Mouse (Mus musculus) common myeloid progenitor, adult 5-6 weeks (primary cell): ENCODE data around the gene Med12l. TPM values are rescaled to one million over a fixed set of nuclear protein-coding genes. Genes with fewer than 3 reads are reported as not detected.
A peak's percentile ranks its signal among the peaks of the same experiment; 100 is the strongest.

Experiments
- ATAC-seq: replicated peaks from 2 replicates; pipeline ENCODE4 v1.8.0; 2016; ENCODE audit warnings: low read depth, mild to moderate bottlenecking, moderate TSS enrichment, inconsistent platforms; ENCODE audit not compliant: poor library complexity, severe bottlenecking
- total RNA-seq: library from RNA; stranded (forward); fragments of 200-1000, 187-1606 nt; gene quantifications from 2 replicates; pipeline ENCODE4 v1.2.3, GENCODE M21; 2017

Gene Med12l
- total RNA-seq, 1 experiment from 2014 or later: 12.6 TPM

DNA sequence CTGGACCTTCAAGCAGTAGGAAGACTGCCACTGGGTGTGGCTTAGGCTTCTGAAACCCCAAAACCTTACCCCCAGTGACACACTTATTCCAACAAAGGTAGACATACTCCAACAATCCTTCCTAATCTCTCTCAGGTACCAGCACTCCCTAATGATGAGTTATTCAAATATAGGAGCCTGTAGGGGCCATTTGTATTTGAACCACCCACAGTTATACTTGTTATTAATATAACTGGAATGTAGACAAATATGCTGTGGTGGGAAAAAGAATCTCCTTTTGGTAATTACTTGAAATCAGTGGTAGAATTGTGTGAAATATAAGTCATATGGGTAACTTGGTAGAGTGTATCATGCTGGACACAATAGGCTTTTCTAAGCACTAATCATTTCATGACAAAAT is 273.0 kb downstream of the Med12l start:
- ATAC-seq: no peak

DNA sequence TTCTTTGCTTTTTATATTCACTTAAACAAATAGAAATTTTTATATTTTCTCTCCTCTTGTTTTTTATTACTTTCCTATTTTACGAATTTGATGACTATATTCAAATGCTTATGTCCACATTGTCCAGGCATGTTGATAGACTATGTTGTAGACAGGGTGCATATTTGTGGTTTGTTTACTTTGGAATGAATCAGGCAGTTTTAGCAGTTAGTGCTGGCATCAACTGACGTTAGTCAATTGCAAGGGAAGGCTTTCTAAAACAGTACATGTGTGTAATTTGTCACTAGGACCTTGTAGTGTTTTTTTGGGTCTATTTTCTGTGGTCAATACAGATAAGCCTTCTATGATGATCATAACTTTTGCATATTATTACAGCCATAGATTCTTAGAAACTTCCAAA is 284.9 kb downstream of the Med12l start:
- ATAC-seq: no peak

DNA sequence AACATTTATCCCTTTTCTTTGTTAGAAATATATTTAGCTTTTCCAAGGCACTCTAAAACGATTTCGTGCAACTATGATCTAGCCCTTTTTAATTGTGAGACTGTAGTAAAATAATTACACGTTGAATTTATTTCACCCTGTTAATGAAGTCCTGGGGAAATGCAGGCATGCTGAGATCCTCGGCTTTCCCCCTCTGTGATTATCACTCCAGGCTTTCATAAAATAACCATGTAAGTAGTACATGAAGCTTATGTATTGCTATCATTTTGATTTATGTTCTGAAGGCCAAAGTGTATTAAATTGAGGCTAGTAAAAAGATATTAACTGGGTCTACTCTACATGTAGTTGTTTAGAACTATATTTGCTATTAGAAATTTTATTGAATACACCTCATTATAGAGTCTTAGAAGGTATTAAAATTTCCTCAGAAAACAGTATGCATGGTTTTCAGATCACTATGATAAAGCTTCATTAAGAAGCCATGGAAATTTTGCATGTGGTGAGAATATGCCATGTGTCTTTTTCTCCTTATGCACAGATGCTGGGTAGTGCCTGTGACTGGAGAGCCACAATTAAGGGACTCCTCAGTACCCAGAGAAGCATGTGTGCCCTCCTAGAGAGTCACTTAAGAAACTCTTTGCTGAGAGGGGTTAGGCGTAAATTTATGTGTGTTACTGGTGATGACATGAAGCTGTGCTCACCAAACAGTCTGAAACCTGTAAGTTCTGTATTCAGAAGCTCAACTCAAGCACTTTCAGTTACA is 288.0 kb downstream of the Med12l start:
- no peak for ATAC-seq

DNA sequence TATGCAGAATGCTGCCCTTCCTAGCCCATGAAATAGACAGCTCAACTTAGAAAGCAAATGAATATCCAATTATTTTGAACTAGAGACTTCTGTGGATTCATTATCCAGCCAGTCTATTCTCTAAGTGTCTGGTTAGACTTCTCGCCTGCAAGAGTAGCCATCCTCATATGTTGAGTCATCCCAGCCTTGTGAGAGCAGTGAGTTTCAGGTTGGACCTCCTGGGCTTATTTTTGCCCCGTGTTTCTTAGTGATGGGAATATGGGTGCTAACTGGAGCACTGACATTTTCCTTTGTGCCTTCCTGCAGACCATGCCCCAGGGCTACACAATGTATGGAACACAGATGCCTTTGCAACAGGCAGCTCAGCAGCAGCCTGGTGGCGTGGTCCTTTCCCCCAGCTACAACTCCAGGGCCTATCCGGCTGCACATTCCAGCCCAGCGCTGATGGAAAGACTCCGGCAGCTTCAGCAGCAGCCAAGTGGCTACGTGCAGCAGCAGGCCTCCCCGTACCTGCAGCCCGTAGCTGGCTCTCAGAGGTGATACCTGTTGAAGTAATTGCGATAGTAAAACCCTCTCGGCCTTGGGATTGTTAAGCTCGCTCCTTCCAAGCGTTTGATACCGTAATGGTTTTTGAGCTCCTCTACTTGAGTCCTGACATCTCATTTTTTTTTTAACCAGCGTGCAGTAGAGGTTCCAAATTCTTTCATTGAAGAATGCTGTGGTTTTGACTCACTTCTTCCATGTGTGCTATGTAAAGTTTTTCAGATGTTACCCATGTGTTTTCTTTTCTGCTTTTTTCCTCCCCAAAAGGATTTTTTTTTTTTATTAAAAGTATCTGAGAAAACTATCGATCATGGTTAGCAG is 290.3 kb downstream of the Med12l start:
- ATAC-seq: no peak

DNA sequence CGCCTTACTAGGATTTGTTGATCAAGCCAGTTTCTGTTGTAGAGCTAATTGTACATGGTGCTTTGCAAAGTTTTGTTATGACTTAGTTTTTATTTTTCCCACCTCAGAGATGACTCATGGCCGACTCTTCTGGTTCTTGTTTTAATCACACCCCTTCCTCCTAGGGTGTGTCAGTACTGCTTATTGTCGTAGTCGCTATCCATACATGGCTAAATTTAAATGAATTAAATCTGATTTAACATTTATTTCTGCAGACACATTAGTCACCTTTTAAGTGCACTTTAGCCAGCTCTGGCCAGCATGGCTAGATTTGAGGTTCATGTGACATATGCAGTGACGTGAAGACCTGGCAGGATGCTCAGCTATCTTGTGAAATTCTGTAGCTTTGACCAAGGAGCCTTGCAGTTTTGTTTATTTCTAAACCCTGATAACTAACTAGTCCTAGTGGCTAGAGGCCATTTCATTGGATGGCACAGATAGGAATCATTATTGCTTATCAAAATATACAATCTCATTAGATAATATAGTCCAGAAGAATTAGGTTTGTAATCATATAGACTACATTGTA is 291.0 kb downstream of the Med12l start:
- no peak for ATAC-seq

DNA sequence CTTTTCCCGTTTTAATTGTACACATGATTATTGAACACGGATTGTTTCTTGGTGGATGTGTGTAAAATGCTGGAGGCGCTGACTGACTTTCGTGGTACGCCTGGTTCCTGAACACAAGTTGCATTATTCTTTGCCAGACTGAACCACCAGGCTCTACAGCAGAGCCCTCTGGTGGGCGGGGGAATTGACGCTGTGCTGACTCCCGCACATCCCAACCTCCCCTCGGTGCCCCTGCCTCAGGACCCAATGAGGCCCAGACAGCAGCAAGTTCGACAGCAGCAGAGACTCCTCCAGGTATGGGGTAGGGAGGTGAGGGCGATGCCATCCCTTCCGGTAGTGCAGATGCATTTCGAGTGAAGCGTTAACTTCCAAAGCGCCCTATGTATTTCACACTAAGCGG is 292.0 kb downstream of the Med12l start:
- ATAC-seq: no peak

DNA sequence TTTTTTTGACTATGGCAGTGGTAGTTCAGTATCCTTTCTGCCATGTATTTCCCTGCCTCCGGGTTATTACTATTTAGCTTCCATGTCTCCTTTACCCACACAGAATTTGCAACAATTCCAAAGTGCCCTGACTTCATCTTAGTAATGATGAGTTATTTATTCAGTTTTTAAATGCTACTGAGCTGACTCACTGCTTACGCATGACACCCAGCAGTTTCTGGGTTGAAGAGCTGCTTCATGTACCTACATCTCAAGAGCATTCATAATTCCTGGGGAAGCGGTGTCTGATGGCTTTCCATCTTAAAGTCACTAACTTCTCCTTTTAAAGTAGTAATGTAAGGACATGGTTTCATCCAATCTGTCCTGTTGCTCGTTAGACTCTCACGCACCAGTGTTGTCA is 299.3 kb downstream of the Med12l start:
- ATAC-seq: no peak

DNA sequence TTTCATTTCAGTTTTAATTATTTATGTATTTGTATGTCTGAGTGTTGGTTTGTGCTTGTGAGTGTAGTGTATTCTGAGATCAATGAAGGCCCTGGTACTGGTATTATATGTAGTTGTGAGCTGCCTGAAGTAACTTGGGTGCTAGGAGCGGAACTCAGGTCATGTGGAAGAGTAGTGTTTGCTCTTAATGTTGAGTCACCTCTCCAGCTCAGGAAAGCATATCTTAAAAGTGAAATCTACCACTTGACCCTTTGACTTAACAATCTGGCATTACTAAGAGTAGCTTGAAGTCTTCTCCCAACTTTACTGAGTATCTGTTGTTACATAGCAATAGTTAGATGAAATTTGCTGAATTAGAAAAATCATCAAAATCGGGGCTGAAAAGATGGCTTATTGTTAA is 299.9 kb downstream of the Med12l start:
- ATAC-seq: no peak

DNA sequence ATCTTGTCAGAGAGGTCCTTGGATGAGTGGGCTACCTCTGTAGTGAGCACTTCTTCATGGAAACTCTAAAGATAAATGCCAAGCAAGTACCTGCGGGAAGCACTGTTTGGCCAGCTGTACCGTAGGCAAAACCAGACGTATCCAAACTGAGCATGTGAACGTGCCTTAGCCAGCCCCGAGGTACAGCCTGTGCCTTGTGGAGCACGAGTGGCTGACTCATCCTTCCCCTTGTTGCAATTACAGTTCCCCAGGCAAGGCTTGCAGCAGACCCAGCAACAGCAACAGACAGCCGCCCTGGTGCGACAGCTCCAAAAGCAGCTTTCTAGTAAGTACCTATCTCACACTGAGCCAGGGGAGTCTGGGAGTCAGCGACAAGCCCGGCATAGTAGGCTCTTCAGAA is 307.0 kb downstream of the Med12l start:
- ATAC-seq: peak; percentile 39; the same call in 1 of the 2 replicates

DNA sequence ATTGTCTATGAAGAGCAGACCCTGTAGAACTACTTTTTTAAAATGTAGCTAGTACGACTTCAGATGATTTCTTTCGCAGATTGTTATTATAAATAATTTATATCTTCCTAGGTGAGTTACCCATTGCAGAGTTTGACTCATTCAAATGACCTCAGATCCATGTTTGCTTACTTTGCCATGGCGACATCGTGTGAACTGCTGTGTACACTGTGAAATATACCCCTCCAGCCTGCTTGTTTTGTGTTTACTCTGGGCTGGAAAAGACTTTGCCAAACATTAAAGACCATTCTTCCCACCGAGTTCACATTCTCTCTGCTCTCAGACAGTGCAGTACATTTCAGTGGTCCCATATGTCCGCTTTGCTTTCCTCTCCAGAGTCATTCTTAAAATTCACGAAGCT is 310.5 kb downstream of the Med12l start:
- ATAC-seq: no peak

DNA sequence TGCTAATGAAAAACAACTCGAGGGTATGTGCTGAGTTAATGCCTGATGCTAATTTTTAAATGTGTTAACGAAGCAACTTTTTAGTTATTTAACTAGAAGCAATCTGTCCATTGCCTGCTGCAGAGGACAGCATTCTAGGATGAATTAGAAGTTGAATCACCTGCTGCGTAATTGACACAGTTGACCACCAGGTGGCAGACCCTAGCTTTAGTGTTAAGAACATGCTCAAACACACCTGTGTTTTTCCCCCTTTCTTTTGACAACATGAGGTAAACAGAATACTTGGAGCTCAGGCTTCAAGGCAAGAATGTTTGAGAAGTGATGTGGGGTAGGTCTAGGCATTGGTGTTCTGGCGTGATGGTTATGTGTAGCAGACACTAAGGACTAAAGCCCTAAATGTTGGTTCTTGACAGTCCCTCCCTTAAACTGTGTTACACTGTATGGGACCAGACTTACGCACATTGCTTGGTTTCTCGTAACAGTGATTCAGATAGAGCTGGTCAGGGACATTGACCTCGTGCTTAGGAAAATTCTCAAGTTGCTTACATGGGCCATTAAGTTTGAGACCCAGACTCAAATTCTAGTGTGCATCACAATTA is 315.8 kb downstream of the Med12l start:
- 0 out of 2 replicates have a peak, but pooled peaks have one; percentile 69 for ATAC-seq

DNA sequence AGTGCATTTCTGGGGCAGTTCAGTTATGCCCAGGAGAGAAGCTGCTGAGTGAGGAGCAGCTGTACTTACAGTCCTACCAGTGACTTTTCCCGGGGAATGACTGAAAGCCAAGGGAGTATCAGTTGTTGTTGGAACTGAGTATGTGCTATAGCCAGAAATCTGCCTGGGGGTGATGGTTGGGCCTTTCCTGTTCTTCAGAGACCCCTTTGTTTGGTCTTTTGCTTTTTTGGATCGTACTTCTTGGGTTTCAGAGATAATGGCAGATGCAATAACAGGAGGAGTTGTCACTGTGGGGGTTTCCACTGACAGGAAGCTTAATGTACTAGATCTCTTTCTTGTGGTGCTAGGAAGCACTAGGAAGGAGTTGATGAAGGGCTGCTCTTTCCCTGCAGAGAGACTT is 322.9 kb downstream of the Med12l start:
- ATAC-seq: no peak

DNA sequence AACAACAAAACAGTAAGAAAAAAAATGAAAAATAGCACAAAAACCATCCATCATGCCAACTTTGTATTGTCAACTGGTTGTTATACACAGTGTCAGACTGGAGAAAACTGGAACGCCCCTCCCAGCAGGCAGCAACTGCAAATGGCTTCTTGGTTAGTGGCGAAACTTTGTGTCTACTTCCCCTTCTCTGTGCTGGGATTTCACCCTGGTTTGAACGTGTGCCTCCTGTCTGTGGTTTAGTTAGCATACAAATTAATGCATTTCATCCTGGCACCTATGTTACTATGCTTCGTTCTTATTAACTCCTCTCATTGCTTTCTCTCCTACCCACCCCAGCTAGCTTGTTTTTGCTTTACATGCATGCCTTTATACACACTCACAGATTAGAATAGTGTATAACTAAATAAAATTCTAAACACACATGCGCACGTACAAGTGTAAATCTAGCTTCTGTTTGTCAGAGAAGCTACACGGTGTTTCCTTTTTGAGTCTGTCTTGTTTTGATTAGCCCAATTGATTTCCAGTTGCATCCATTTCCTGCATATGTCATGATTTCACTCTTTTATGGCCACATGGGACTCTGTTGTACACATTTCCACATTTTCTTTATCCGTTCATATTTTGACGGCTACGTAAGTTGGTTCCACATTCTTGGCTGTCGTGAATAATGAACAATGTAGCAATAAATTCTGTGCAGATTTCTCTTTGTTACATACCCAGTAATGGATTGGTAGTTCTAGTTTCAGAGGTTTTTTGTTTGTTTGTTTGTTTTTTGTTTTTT is 336.2 kb downstream of the Med12l start:
- ATAC-seq: peak; percentile 77

DNA sequence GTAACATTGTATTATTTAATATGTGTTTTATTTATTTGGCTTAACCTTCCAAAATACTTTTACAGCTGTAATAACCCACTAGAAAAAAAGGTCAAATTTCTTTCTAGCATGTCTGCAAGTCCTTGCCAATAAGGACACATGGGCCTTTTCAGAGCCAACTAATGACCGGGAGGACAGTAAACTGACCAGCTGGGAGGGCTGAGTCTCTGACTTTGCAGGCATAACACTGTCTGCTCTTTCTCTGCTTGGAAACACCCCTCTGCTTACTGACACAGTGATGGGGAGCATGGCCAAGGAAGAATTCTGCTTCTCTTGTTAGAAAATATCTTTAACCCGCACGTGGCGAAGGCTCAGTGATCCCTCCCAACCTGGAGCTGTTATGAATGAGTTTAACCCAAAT is 337.4 kb downstream of the Med12l start:
- ATAC-seq: no peak

DNA sequence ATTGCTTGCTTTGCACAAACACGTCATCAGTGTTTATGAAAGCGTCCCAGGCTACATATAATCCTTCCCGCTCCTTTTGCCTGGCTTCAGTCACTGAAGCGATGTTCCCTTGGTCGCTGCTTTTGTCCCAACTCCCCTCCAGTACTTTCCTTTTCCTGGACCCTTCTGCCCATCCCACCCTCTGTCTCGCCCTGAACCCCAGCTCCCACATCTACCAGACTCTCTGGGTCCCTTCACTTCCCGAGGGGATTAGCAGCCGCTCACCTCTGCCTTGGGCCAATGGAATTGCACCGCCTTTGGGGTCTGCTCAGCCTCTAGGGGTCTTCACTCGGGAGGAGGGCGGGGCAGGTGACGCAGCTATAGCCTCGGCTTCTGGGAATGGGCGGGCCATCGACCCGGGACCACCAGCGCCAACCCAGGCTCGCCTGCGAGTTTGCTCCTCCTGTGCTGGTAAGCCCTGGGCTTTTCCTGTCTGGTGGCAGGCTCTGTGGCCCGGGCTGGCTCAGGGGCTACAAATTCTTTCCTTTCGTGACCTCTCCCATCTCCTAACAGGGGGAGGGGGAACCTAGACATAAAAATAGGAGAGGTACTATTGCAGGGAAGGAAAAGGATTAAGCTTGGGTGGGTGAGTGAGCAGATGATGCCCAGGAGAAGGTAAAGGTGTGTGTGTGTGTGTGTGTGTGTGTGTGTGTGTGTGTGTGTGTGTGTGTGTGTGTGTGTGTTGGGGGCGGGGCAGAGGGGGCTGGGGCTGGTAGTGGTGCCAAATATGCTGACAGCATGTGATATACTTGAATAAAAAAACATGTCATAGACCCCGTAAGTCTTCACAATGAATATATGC is 338.7 kb downstream of the Med12l start, which contains the start of gene Igsf10:
Gene Igsf10 (minus strand): TSS at position 330 of the 841 bp plus-strand sequence.
- peak; percentile 77 for ATAC-seq

DNA sequence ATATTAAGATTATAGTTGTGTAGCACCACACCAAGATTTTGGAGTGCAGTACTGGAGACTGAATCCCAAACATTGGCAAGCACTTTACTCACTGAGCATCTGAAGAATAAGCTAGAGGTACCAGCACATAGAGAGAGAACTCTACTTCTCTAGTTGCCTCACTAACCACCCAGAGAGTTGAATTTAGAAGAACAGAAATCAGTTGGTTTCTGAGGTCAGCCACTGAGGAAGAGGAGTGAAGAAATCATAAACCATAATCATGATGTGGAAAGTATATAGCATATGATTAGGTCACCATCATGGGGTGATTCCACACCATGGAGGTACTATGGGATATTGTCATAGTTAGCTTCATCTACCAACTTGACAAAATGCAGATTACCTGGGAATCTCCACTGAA is 346.1 kb downstream of the Med12l start:
- peak; percentile 90 for ATAC-seq

DNA sequence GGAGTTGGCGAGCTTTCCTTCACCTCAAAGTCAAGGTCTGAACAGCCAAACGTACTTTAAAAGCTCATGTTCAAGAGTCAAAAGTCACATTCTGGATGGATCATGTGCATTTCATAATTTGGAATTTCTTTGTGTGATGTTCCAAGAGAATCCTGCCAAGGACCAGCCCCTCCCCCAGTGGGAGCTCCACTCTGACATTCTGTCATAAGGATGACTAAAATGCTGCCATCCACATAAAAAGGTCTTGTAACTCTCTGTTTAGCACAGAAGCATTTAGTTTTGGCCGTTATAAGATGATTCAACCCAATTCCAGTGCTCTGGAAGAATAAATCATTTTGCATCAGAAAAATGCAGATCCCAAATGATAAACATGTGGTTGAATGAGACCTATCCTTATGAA is 348.5 kb downstream of the Med12l start:
- no peak for ATAC-seq

DNA sequence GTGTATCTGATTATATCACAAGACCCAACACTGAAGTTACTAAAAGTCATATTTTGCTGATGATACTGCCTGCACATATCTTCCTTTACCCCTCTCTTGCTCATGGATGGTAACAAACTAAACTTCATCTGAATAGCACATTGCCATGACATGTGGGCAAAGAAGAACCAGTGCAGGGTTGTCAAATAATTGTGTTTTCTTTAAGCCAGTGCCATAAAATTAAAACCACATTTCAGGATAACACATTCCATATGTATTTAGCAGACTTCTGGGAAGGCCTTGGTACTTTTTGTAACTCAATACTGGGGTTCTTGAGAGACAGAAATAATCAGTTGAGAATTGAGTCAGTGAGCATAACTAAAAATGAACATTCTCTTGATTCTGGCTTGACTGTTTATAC is 354.5 kb downstream of the Med12l start:
- ATAC-seq: no peak

DNA sequence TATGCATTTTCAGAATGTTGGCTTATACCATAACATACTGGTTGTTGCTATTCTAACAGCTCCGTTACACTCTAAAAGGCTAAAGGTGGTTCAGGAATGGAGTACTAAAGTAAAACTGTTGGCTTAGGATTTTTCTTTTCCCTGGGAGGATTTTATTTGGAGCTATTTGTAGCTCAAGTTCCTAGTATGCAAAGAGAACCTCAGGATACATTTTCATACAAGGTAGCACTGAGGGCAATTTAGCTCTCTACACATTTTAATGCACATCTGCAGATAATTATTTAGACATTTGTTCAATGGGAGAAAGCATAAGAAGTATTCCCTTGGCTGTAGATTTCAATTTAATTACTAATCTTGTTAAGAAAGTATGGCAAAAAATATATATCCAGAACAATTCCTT is 356.3 kb downstream of the Med12l start:
- no peak for ATAC-seq
